Mouse (Mus musculus) monocyte, adult 5-6 weeks (primary cell): ENCODE measurements at regions not wholly inside any gene's neighbourhood (a gene's known extent, or its start where the extent isn't known, plus 50 kb on each side); places are given as distances from the start of the nearest gene placed in this dataset.

Experiments used
- ATAC-seq: fragments of 153-309, 156-312 bp; replicated peaks from 2 replicates; pipeline ENCODE4 v1.8.0; 2017; ENCODE audit warnings: mild to moderate bottlenecking; ENCODE audit not compliant: low TSS enrichment, insufficient number of reproducible peaks, severe bottlenecking, poor library complexity, low FRiP score

DNA sequence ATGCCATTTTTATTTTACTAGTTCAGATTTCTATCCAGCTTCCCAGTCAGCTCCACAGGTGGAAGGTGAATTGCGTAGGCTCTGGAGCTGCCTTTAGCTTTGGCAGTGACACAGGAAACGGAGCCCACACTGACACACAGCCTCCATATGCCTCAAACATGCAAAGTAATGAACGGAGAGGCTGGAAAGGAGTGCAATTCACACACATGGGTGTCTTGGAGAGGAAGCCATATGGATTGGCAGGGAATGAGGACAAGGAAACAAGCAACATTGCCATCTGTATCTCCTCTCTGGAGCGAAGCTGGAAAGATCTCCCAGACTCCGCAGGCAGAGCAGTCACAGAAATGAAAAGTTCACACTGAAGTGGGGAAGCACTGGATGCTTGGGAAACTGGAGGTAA is 201.6 kb upstream of the 4930452B06Rik start:
- no peak for ATAC-seq

DNA sequence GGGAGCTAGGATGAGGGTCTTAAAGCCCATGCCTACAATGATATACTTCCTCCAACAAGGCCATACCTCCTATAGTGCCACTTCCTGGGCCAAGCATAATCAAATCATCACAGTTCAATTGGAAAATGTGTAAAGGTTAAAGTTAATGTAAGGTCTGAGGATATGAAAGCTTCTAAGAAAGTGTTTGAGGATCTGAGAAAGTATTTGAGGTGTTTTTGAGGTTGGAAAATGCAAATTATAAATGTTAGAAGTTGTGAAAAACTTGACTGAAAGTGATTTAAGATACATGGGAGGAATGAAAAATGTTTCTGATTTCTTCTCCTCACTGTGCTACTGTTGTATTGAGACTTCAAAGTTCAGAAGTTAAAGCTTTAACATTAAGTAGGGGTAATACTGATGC is 185.5 kb upstream of the 4930452B06Rik start:
- no peak for ATAC-seq

DNA sequence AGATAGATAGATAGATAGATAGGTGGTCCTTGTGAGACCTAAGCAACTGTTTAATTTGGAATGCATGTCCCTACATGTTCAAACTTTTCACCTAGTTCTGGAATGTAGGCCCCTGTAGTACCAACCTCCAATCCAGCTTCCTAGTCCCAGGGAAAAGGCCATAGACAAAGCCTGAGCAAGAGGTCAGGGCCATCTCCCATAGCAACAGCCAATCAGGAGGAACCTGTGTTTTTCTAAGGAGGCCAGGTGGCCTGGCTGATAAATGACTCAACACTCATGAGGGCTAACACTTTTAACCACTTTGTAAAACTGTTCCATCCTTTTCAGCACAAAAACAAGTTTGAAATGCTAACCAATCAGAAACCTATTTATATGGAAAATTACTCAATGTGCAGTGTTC is 184.2 kb upstream of the 4930452B06Rik start:
- no peak for ATAC-seq

DNA sequence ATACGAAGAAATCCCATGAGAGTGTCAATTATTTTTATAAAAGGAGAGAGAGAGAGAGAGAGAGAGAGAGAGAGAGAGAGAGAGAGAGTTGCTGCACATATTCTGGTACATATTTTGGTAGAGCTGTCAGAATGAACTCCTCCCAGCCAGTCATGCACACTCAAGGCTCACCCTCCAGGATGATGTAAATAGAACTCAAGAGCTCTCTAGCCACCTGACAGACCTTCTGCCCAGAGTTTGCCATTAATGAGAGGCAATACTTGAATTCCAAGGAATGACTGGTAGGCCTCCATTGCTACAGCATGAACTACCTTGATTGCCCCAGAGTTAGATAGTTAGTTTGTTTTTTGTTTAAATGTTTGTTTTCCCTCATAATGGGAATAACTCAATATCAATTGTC is 167.5 kb upstream of the 4930452B06Rik start:
- no peak for ATAC-seq

DNA sequence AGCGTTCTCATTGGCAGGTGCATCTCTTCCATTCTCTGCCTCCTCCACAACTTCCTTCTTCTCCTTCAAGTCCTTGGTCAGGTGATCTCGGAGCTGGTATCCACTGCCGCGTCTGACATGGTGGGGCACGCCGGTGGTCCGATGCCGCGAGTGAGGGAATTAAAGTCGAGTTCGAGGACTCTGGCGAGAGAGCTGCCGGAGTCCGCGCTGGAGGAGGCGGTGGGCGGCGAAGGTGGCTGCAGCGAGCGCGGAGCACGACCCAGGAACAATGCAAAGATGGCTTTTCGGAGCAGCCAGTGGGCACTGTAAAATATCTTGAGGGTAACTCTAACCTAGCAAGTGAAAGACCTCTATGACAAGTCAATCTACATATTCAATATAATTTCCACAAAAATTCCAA is 134.2 kb upstream of the 4930452B06Rik start:
- 0 out of 2 replicates have a peak, but pooled peaks have one; percentile 31 for ATAC-seq

DNA sequence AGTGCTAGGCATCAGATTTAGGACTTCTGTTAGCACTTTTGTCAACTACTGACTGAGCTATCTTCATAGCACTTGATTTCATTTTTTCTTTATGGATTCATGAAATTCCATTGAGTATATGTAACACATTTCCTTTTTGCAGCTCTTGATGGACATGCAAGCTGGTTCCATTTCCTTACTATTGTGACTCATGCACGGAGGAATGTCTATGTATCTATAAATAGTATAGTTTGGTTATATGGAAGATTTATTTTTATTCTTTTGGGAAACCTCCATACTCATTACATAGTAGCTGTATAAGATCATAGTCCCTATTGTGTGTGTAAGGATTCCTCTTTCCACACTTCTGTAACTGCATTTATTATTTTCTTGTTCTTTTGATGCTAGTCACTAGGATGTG is 123.3 kb upstream of the 4930452B06Rik start:
- ATAC-seq, result no peak

DNA sequence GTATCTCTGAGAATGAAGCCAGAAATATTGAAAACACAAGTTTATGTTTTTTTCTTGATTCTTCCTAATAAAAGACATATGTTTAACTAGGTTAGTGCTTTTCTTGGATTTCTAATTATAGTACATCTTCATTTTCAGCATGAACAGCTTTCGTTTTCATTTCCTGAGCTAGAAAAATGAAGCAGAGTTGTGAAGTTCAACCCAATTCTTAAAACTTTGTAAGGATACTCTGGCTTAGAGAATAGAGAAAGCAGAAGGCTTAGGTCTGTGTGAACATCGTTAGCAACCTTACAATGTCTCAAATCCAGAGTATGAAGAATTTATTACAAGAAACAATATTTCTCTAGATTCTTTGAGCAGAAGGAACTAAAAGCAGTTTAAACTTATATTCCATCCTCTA is 94.5 kb upstream of the 4930452B06Rik start:
- no peak for ATAC-seq

DNA sequence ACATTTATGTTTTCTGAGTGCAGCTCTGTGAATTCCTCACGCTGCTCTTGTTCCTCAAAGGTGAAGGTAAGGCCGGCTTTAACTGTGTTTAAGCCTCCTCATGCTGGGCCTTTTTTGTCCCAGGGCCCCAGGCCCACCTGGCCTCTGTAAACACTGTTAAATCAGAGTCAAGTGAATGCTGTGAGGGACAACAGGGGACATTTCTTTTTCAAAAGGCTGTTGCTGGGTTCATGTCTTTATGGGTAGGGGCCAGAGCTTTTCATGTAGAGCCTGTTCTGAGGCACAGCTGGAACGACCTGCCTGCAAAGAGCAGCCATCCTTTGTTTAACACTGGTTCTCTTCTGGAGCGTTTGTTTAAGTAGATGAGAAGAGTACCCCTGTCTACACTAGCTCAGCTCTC is 70.8 kb upstream of the 4930452B06Rik start:
- no peak for ATAC-seq

DNA sequence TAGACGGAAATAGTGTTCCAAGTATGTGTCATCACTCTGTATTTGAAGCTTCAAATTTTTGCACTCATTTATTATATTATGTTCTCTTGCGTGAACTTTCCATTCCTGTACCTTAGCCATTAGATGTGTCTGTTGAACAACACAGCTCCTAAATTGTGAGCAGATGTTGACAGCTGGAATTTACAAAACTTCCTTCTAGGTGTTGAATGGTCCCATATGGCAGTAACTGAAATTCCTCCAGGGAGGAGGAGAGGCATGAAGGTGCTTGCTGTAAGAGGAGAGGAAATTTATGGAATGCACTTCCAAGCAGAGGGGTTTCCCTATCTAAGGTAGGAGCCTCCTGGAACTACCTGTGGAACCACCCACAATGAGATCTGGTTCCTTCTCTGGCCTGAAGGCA is 67.2 kb upstream of the 4930452B06Rik start:
- ATAC-seq, result no peak

DNA sequence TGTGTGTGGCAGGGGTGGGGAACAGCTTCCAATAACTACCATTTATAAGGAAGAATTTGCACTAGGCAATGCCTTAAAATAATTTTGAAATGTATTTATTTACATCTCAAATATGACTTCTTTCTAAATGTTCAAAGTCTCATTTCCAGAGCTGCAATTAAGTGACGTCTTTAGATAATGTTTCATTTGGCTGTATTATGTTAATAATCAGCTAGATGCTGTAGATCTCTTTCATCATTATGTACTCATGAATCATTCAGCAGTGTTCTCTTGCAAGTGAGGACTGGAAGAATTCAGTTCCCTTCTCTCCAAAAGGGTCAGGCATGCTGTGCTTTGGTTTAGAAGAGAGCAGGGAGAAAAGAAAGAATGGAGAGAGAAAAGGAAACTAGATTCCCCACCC is 61.3 kb upstream of the 4930452B06Rik start:
- no peak for ATAC-seq
